Mouse (Mus musculus) adrenal gland, postnatal 14 days (tissue): ENCODE measurements at regions not wholly inside any gene's neighbourhood (a gene's known extent, or its start where the extent isn't known, plus 50 kb on each side); places are given as distances from the start of the nearest gene placed in this dataset.
A peak's percentile ranks its signal among the peaks of the same experiment; 100 is the strongest.

Experiments
- DNase-seq: peaks from one replicate; pipeline ENCODE4 v3.0.0; 2021; ENCODE audit warnings: mixed read lengths

DNA sequence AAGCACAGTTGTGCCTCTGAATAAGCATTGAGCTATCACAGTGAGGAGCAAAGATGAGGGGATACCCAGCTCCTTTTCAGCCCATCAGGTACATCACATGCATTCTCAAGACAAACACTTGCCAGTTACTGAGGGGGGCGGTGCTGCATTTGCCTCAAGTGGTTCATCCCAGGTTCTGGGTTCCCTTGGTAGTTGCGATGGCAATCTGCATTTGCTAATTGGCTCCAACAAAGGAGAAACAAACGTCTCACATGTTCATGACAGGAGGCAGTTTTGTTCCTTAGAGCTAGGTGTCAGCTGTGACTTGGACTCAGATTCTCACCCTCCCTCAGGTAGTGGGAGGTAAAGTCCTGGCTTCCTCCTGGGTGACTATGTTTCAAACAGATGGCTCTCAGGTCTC lies 425.5 kb downstream of the 1810013L24Rik start:
- DNase-seq = no peak

- no peak for DNase-seq
Observed at GRCm38 (mm10) chr16:9260966-9261365, 431.1 kb downstream of the 1810013L24Rik start.

GRCm38 (mm10) chr16:9264554-9265145 lies 434.8 kb downstream of the 1810013L24Rik start:
- no peak for DNase-seq

- DNase-seq = no peak
Observed at GRCm38 (mm10) chr16:9267204-9267603, 437.3 kb downstream of the 1810013L24Rik start.

DNA sequence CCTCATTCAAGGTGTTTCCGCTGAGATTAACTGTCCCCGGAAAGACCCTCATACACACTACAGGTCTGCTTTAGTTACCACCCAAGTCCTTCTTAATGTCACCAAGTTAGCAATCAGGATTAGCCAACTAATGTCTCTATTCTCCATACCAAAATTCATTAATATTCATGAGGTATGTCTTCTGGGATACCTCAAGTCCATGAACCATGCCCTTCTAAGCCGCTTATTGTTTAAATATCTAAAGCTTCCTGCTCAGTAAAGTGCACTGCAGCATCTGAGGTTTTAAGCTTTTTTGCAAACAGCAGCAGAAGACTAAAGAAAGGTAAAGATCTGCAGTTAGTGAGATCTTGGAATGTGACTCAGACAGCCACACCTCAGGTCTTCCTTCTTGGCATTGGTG lies 440.2 kb downstream of the 1810013L24Rik start:
- DNase-seq = no peak

DNA sequence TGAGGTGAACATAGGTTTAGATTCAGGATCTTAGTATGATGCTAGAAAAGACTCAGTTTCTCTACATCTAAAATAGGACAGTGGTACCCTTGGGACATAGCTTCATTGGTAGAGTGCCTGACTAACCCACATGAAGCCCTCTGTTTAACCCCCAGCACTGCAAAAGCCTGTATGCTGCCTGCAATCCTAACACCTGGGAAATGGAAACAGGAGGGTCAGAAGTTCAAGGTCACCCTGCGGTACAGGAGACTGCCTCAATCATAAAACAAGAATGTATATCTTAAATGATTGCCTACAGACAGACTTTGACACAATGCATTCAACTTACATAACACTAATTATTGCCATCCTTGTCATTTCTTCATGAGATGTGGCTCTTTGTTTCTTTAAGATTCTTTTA lies 440.8 kb downstream of the 1810013L24Rik start:
- DNase-seq = no peak

DNA sequence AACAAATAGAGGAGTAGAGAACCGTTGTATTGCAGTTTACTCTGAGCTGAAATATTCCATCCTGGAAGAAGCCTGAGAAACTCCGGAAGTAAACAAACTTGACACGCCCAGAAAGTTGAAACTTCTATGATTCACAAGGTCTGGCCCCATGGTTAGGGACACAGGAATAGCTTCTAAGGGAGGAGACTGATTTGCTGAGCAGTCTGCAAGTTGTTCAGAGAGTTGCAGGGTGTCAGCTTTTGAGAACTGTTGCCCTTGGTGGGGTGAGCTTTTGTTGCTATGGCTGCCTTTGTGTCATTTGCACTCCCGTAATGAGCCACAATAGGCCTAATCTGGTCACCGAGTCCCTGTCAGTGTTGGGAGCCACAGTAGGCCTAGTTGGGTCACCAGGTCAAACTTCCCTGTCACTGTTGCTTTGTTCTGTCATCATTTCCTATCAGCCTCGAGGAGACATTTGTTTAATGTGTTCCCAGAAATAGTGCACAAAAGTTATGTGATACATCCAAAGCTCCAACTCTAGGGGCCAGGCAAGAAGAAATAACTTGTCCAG lies 443.9 kb downstream of the 1810013L24Rik start:
- DNase-seq = no peak

GRCm38 (mm10) chr16:9274583-9275100 lies 444.7 kb downstream of the 1810013L24Rik start:
- DNase-seq = peak; percentile 17

- no peak for DNase-seq
Observed at GRCm38 (mm10) chr16:9275426-9275825, 445.5 kb downstream of the 1810013L24Rik start.

- no peak for DNase-seq
Observed at GRCm38 (mm10) chr16:9277064-9277463, 447.2 kb downstream of the 1810013L24Rik start.

GRCm38 (mm10) chr16:9279726-9280125 lies 449.8 kb downstream of the 1810013L24Rik start:
- DNase-seq = no peak

DNA sequence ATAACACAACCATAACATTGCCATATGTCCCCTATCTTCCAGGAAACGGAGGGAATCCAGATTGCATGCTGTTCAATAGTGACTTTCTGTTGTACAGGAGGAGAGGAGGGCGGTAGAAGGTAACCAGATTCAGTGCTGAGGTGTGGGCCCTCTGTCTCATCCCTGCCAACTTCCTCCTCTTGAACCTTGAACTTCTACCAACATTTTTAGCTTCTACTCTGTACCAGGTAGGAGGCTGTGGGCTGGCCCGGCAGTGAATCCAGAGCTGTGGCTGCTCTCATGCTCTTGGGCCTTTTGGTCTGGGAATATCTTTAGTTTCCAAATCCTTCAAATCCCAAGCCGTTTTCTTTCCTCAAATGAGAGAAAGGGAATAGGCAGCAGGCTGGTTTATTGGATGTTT lies 450.5 kb downstream of the 1810013L24Rik start:
- DNase-seq = no peak

DNA sequence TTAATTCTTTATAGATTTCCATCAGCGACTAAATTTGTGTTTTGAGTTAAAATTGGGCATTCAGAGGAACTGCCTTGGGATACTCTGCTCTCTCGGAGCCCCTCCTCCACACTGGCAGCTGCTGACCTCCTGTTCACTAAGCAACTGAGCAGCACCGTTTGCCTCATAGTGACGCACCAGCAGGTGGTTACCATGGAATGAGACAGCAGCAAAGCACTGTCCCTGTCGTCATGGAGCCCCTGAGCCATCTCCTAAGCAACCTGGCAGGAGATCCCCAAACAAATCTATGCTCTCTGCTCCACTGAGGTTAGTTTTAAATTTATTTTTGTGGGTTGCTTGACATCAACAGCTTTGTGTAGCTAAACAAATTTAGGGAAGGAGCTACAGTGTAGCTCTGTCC lies 451.0 kb downstream of the 1810013L24Rik start:
- peak; percentile 65 for DNase-seq

GRCm38 (mm10) chr16:9284423-9284822 lies 454.5 kb downstream of the 1810013L24Rik start:
- no peak for DNase-seq

GRCm38 (mm10) chr16:9285921-9286320 lies 456.0 kb downstream of the 1810013L24Rik start:
- DNase-seq = no peak

GRCm38 (mm10) chr16:9287557-9287956 lies 457.7 kb downstream of the 1810013L24Rik start:
- DNase-seq = no peak

DNA sequence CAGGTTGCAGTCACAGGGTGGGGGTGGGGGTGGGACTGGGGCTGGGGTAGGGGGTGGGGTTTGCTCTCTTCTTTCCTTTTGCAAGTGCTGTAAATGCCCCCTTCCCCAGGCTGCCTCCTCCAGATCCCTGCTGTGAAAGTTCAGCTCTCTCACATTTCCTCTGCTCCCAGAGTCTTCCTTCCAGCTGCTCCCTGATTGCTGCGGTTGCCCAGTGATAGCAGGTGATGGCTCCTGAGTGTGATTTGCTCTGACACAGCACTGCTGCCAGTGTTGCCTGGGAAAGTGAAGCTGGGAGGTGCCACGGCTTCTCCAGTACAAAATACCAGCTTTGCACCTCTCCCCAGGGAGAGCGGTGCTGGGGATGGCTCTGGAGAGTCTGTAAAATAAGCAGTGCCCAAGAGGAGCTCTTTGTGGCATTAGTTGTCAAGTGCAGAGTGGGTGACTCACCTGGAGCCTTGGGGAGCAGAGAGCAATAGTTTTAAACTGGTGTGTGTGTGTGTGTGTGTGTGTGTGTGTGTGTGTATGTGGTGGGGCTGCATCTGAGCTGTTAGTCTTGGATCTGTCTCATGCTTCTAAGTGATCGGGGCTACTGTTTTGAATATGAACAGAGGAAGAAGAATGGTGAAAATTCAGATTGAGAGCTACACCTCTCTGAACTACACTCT lies 461.6 kb downstream of the 1810013L24Rik start:
- DNase-seq = peak; percentile 49

DNA sequence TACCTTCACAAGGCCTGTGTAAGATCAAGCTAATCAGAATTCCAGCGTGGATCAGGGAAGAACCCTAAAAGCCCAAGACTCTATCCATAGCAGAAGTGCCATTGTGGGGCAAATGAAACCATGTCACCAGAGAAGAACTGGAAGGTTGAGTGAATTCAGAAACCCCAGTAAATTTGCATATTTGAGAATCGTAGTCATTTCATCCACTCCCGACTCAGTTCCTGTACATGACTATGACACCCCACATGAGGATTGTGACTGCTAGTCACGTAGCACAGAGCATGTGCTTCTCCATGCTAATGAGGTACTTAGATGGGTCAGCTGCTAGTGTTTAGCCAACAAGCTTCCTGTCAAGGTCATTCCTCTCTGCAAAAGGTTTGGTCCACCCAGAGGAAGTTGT lies 473.2 kb downstream of the 1810013L24Rik start:
- DNase-seq = no peak

GRCm38 (mm10) chr16:9304079-9304478 lies 474.2 kb downstream of the 1810013L24Rik start:
- DNase-seq = no peak

DNA sequence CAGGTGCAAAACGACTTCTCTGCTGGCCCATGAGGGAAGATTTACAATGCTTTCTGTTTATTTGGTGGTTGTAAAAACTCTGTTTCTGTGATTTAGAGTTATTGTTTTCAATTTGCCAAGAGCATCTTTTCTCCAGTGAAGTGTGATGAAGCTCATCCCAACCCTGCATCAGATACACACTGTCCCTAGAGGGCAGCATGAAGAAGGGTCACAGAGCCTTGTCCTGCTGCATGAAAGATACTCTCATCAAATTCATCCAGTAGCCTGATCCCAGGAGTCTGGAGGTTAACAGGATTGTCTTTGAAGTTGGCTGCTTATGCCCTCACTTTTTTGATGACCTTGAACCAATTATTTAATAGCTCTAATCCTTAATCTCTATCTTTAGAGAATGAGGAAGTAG lies 480.8 kb downstream of the 1810013L24Rik start:
- peak; percentile 34 for DNase-seq

- DNase-seq = no peak
Observed at GRCm38 (mm10) chr16:9335626-9336025, 505.7 kb downstream of the 1810013L24Rik start.

- no peak for DNase-seq
Observed at GRCm38 (mm10) chr16:9336063-9336462, 506.2 kb downstream of the 1810013L24Rik start.

GRCm38 (mm10) chr16:9339456-9339855 lies 509.6 kb downstream of the 1810013L24Rik start:
- DNase-seq = no peak

DNA sequence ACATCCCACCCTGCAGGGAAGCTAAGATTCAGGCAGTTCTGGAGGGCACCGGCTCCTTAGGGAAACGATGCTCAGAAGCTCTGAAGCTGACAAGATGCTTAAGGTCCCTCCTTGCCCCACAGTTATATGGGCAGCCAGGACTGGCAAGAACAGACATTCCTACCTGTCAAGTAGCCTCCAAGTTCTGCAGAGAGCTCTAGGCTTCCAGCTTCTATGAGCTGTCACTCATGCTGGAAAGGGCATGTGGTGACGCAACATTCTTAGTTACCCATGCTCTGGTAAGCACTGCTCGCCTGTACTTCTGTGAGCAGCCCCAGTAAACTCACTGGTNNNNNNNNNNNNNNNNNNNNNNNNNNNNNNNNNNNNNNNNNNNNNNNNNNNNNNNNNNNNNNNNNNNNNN lies 511.3 kb downstream of the 1810013L24Rik start:
- DNase-seq = peak; percentile 20
